Mouse (Mus musculus): ENCODE results near the gene Sec14l1.

DNA sequence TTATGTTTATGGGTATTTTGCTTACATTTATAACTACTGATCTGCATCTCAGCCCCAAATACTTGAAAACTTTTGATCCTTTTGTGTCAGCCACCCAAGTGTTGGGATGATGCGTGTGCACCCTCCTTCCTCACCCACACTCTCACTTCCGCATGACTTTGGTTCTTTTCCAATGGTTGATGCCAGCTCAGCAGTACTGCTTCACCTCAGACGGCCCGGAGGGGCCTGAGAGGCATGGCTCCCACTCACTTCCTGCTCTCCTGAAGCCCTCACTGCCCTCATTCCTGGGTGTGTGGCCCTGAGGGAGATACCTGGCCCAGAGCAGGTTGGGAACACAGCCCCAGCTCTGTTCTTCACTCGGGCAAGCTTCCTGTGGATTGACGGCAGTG is 31.1 kb downstream of the Sec14l1 start:
- TF ChIP-seq CTCF (IDR thresholded peaks at IDR 0.05; ENCODE audit: extremely low read depth, insufficient read length, insufficient replicate concordance, low read depth, low read length) (no peak), POLR2A (IDR thresholded peaks at IDR 0.05; ENCODE audit: low read depth, low read length) (no peak)
